Mouse (Mus musculus): ENCODE results near the gene Slc30a3.

The Slc30a3 gene

GRCm38 (mm10) chr5:31108000-31108490 is at the start of gene Slc30a3:
Gene Slc30a3, minus strand, starts transcription at chr5:31108237.
- DNase-seq (ENCODE audit: low spot score in 2 of 2) = no peak

GRCm38 (mm10) chr5:31154152-31154553 is 46.1 kb upstream of the Slc30a3 start, which contains the start of gene Mpv17:
Gene Mpv17, minus strand, starts transcription at chr5:31154251.
- DNase-seq (ENCODE audit: low spot score in 2 of 2) = peak; percentile 70 to 78

GRCm38 (mm10) chr5:31153516-31154151 is 45.6 kb upstream of the Slc30a3 start:
- peak in 1 of 2 experiments; percentile 12 for DNase-seq (ENCODE audit: low spot score in 2 of 2)

GRCm38 (mm10) chr5:31151746-31152145 is 43.7 kb upstream of the Slc30a3 start:
- no peak for DNase-seq (ENCODE audit: low spot score in 2 of 2)

- DNase-seq (ENCODE audit: low spot score in 2 of 2) = no peak
These were observed 41.7 kb upstream of the Slc30a3 start for GRCm38 (mm10) chr5:31149781-31150180.

GRCm38 (mm10) chr5:31138968-31139425 is 31.0 kb upstream of the Slc30a3 start:
- peak in 1 of 2 experiments; percentile 23 for DNase-seq (ENCODE audit: low spot score in 2 of 2)

GRCm38 (mm10) chr5:31138241-31138967 is 30.4 kb upstream of the Slc30a3 start, which contains the start of gene Ucn:
Gene Ucn, minus strand, starts transcription at chr5:31138829.
- no peak for DNase-seq (ENCODE audit: low spot score in 2 of 2)

- no peak for DNase-seq (ENCODE audit: low spot score in 2 of 2)
These were observed 29.6 kb upstream of the Slc30a3 start for GRCm38 (mm10) chr5:31137658-31138057.

- no peak for DNase-seq (ENCODE audit: low spot score in 2 of 2)
These were observed 28.8 kb upstream of the Slc30a3 start for GRCm38 (mm10) chr5:31136730-31137424.

- no peak for DNase-seq (ENCODE audit: low spot score in 2 of 2)
These were observed 18.0 kb upstream of the Slc30a3 start for GRCm38 (mm10) chr5:31126050-31126449.

- DNase-seq (ENCODE audit: low spot score in 2 of 2) = no peak
These were observed 15.4 kb upstream of the Slc30a3 start for GRCm38 (mm10) chr5:31123481-31123880.

- no peak for DNase-seq (ENCODE audit: low spot score in 2 of 2)
These were observed 13.1 kb upstream of the Slc30a3 start for GRCm38 (mm10) chr5:31121111-31121510.

- DNase-seq (ENCODE audit: low spot score in 2 of 2) = no peak
These were observed 8.9 kb upstream of the Slc30a3 start for GRCm38 (mm10) chr5:31116912-31117311.

- DNase-seq (ENCODE audit: low spot score in 2 of 2) = no peak
These were observed 8.3 kb upstream of the Slc30a3 start, which contains the start of gene Trim54 for GRCm38 (mm10) chr5:31116354-31116753. Gene Trim54, plus strand, starts transcription at chr5:31116712.

GRCm38 (mm10) chr5:31110781-31111180 is 2.7 kb upstream of the Slc30a3 start:
- DNase-seq (ENCODE audit: low spot score in 2 of 2) = no peak

- no peak for DNase-seq (ENCODE audit: low spot score in 2 of 2)
These were observed 2.2 kb downstream of the Slc30a3 start, which contains the start of gene Dnajc5g for GRCm38 (mm10) chr5:31105814-31106335. Gene Dnajc5g, plus strand, starts transcription at chr5:31106285.

GRCm38 (mm10) chr5:31095711-31096480 is 12.1 kb downstream of the Slc30a3 start:
- no peak for DNase-seq (ENCODE audit: low spot score in 2 of 2)

GRCm38 (mm10) chr5:31094799-31095691 is 13.0 kb downstream of the Slc30a3 start:
- peak in 1 of 2 experiments; percentile 66 for DNase-seq (ENCODE audit: low spot score in 2 of 2)

- DNase-seq (ENCODE audit: low spot score in 2 of 2) = no peak
These were observed 13.8 kb downstream of the Slc30a3 start for GRCm38 (mm10) chr5:31094100-31094798.
